Mouse (Mus musculus) left cerebral cortex, adult 8-10 months (tissue): Measurements from ENCODE around the gene Rwdd2a. TPM values are rescaled to one million over a fixed set of nuclear protein-coding genes. Genes with fewer than 3 reads are reported as not detected.
A peak's percentile ranks its signal among the peaks of the same experiment; 100 is the strongest.
"Not testable (repeated sequence)": the region's sequence is repeated elsewhere in the genome, so short reads cannot be mapped to it uniquely, and the experiment has no call there.

ENCODE experiments used
- DNase-seq, 2 experiments: peaks; one replicate each; pipeline ENCODE4 v3.0.0; 2022; ENCODE audit warnings: low spot score in 2 of 2
- total RNA-seq, 4 experiments: library from RNA; stranded (reverse); gene quantifications; 2 replicates each; pipeline ENCODE4 v1.2.4; 2022

The Rwdd2a gene
- total RNA-seq, 4 experiments from 2014 or later = 28.6 to 32.2 (median 30.4) TPM

DNA sequence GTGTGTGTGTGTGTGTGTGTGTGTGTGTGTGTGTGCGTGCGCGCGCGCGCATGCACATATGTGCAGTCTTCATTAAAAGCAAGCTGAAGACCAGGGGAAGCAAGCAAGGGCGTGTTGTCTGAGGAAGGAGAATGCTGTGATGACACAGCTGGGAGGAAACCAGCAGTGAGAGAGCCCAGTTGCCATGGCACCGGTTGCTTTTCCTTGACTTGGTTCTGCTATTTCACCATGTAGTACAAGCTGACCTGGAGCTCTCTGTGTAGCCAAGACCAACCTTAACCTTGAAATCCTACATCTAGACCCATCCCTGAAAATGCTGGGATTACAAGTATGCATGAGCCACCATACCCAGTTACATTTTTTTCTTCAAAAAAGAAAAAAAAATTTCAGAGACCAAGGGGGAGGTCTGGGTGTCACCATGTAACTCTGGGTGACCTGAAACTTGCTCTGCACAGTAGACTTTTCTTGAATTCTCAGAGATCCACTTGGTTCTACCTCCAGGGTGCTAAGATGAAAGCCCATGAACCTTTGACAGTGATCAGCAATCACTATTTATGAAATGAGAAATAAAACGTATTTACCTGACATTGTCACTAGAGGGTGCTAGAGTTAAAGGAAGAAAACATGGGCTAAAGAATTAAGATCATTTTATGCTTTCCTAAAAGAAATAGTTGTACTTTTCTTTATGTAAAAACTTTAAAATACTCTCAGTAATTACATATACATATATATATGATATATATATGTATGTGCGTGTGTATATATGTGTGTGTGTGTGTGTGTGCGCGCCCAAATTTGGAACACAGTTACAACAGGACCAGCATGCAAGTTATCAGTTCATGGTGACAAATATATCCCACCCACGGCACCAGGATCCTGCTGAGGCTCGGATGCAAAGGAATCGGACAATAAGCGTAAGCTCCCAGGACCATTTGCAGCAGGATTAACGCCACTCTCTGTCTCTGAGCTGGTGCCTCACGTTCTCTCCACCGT is 21.2 kb downstream of the Rwdd2a start:
- DNase-seq = peak in 1 of 2 experiments; percentile 58

DNA sequence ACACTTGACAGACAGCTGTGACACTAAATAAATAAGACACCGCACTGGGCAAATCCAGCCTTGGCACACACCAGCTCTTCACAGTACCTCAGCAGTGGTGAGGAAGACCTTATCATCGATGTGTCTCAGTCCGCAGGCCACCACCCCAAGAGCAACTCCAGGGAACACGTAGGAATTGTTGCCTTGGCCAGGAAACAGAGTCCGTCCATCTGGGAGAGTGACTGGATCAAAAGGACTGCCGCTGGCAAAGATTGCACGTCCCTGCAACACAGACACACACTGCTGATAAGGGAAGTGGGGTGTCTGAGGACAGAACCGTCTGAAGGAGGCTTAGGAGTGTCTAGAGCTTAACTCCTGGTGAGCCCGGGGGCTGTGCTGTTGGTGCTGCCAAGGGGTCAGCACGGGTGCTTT is 22.6 kb downstream of the Rwdd2a start:
- not testable (repeated sequence) for DNase-seq

DNA sequence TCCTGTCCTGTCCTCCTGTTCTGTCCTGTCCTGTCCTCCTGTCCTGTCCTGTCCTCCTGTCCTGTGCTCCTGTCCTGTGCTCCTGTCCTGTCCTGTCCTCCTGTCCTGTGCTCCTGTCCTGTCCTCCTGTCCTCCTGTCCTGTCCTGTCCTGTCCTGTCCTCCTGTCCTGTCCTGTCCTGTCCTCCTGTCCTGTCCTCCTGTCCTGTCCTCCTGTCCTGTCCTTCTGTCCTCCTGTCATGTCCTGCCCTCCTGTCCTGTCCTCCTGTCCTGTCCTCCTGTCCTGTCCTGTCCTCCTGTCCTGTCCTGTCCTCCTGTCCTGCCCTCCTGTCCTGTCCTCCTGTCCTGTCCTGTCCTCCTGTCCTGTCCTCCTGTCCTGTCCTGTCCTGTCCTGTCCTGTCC is 25.2 kb downstream of the Rwdd2a start:
- not testable (repeated sequence) for DNase-seq

DNA sequence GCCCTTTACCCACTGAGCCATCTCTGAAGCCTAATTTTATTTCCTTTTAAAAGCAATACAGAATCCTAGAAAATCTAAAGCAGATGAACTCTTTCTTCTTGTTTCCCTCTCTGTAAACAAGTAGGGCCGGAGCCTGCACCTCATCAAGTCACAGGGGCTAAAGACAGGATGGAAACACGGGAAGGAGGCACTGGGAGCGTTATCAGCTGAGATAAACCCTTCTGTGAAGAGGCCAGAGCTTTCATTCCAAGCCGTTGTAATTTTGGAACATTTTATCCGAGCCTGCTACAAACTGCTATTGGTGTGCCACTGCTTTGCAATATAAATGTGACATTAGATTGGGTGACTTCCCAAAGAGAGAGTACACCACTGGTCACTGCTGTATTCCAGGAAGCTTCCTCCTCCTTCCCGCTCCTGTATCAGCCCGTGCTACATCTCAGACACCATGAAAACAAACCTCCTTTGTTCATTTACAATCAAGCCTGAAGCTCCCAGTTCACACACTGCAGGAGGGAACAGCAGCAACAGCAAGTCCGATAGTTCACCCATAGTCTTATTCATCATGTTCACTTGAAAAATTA is 28.0 kb downstream of the Rwdd2a start:
- DNase-seq = no peak

DNA sequence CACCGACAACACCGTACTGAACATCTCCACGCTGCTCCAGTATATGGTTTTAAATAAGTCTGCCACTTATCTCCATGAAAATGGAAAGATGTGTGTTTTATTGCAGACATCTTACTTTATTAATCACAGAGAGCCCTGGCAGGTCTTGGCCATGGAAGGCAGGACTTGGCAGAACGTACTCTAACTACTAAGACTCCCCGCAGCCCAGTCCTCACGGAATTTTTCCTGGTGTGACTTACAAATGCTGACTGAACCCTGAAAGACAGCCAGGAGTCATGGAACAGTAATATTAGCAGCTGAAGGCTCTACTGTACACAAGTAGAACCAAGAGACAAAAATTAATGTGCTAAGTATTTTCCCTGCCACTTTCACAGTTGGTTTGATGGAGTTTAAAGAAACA is 34.0 kb downstream of the Rwdd2a start:
- DNase-seq = no peak

DNA sequence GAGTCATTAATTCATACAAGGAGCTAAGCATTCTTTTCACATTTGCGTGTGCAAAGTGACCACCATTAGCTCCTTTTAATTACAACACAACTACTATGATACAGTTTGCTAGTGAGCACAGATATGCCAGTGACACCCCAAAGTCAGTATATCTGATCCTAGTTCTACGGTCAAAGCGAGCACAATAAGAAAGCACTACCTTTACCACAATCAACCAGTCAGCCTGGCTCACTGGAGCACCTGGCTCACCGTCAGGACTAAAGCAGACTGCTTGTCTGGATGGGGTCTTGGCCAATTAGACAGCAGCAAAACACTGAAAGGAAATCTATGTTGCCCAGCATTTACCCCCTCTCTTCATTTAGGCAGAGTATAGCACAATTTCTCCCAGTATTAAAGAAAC is 40.3 kb downstream of the Rwdd2a start:
- DNase-seq = no peak

DNA sequence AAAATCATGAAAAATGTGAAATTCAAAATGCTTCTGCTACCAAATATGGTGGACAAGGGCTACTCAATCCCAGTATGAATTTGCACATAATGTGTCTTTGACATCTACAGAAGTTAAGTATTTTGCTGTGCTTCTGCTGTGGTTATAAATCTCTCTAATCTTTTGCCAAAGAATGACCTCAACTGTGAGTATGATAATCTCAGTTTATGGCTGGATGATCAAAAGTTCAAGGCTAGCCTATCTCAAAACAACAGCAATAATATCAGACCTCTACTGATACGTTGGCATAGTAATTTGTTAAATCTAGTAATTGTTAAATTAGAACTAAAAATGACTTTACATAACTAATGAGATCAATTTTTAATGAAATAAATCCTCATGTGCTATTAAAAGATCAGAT is 44.0 kb downstream of the Rwdd2a start:
- no peak for DNase-seq

DNA sequence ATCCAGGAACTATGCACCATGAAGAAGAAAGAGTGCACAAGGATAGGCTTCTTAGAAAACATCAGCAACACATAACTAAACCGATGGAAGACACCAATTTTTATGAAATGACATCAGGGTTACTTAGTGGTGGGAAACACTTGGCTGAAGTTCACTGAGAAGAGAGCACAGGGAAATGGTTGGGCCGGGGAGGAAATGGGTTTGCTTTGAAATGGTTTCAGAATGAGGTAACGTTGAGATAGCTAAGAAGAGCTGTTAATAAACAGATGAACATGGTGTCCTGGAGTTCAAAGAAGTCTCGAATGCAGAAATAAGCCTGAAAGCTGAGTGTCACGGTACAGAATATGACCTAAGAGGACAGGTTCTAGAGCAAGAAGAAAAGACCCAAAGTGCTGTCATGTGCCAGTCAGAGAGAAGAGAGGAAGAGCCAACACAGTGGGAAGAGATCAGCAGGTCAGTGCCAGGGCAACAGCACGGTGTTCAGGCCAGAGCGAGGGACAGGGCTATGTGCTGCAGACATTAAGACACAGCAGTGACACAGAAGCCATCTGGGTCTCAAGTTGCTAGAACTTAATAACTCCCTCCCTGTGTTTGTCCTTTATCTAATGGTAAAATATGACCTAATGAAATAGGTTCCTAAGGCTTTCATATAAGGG is 46.2 kb downstream of the Rwdd2a start:
- no peak for DNase-seq

DNA sequence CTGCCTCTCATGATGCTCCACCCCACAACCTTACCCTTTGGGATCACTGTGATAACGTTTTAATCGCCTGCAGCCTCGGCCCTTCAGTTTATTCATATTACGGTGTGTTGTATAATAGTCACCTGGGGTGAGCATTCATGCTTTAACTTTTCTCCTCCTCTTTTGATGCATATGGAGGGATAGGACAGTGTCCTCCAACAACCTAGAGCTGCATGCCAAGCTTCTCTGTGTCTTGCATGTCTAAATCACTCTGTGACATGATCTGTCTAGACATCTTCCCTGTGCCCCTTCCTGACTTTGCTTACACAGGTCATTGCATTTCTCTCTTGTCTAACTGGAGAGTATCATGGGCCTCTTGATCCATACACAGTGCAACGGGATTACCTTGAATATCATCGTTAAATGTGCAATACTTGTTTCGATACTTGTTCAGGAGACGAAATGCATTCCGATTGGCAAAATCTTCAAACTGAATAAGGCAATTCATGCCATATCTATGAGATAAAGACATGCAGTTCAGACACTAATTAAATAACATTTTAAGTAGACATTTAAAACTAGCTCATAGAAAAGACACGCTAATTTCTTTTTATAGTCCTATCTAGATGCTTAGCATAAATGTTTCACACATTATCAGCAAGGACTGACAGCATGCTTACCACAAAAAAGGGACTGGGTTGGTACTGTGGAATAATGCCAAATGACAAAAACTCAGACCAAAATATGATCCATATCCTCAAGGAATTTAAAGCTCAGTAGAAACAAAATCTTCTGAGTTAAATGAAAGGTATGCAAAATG is 47.7 kb downstream of the Rwdd2a start:
- DNase-seq = no peak

DNA sequence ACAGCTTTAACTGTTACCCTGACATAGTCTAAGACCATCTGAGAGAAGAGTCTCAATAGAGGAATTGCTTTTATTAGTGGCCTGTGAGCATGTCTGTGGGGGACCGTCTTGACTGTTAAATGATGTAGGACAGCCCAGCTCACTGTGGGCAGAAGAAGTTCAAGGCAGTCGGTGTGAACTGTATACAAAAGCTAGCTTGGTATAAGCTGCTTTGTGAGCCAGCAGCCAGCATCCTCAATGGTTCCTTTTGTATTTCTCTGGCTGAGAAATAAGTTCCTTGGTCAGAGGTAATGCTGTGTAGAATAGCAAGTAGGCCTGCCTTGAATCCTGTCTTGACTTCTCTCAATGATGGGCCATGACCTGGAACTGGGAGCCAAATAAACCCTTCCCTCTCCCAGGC is 50.3 kb downstream of the Rwdd2a start:
- no peak for DNase-seq

DNA sequence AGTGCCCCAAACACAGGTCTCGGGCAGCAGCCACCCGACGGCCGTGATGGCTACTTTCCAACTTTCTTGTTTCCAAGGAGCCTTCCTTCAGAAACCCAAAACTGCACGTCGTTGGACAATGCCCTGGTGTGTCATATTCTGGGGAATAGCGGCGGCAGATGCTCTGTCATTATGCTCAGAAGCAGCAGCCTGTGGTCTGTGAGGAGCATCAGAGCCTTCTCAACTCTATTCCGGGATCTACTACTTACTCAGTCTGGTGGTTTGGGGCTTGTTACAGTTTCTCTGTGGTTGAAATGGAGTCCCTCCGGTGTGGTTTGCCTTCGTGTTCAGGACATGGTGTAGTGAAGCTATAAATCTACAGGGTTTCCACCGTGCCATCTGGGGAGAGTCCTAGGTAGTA is 52.2 kb downstream of the Rwdd2a start:
- DNase-seq = no peak

Other genes starting within 250 kb of the Rwdd2a start
- gene Ube2cbp, start 107.0 kb upstream of the Rwdd2a start, total RNA-seq = 1 to 10 TPM; 6.2 to 9.4 (median 7.9) TPM
- gene Dop1a, start 104.8 kb upstream of the Rwdd2a start, total RNA-seq = 10 to 100 TPM; 53.2 to 62.0 (median 57.5) TPM
- gene Pgm3, start 149 bp upstream of the Rwdd2a start, total RNA-seq = 10 to 100 TPM; 17.9 to 21.1 (median 18.7) TPM
- gene Me1, start 124.0 kb downstream of the Rwdd2a start, total RNA-seq = 10 to 100 TPM; 50.5 to 62.9 (median 52.2) TPM
- 1 to 10 TPM; 2.0 to 2.7 (median 2.3) TPM for gene Prss35, start 171.7 kb downstream of the Rwdd2a start, total RNA-seq